Mouse (Mus musculus) layer of hippocampus, adult 9-10 months (tissue): ENCODE measurements around the gene Cpsf7.

Experiments
- DNase-seq: peaks from one replicate; pipeline ENCODE4 v3.0.0; 2022; ENCODE audit warnings: low spot score

Gene Cpsf7

DNA sequence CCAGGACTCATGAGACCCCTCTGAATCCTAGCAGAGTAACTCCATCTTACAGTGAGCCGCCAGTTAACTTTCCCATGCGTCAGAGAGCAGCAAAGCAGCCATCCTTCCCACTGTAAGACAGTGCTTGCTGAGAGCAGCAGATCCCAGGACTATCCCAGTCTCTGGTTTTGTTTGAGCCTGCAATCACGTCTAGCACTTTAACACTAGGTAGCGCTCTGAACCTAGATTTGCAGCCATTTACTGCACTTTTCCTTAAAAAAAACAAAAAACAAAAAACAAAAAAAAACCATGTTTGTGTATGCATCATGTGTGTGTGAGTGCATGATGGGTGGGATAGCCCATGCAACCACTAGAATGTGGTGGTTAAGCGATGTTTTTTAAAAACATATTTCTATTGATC, 35.0 kb downstream of the Cpsf7 start:
- no peak for DNase-seq

DNA sequence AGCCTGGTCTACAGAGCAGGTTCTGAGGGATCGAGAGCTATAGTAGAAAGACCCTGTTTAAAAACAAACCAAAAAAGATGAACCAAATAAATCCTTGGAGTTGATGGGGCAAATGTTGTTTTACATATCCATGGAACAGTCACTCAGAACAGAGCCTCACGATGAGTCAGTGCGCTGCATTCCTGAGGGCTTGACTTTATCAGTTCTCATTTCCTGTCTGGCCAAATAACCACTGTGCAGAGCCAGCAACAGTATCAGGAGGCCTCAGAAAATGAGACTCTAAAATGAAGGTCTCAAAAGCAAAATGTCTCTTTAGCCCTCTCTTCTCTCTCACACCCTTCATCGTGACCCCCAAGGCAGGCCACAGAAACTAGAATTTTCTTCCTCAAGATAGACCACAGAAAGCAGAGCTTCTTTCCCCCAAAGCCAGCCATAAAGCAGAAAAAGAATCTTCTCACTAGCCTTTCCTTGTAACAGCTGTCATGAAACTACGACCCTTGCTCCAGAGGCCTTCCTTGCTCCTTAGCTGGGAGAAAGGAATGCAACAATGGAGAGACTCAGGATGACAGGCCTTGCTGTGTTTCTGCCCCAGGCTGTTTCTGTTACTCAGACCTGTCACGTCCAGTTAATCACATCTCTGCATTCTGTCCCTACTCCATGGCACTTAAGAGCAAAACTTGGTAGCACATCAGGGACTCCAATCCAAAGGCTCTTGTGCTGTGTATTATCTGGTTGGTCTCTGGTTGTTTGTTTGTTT, 36.7 kb downstream of the Cpsf7 start:
- DNase-seq = no peak

DNA sequence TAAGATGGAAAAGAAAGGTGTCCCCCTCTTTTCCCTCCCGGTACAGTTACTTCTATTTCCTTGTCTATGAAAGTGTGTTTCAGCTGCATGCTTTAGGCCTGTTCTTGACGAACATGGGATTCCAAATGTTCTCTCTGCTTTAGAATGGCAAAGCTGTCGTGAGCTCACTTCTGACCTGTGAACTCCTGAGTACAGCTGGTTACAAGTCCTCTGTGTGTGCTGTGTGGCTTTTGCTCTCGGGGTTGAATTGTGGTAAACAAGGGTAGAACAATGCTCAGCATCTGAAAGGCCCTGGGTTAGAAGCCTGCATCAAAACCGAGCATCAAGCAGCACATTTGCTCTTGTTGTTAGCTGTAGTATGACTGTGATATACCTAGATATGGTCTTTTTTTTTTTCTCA, 37.3 kb downstream of the Cpsf7 start:
- DNase-seq = no peak

DNA sequence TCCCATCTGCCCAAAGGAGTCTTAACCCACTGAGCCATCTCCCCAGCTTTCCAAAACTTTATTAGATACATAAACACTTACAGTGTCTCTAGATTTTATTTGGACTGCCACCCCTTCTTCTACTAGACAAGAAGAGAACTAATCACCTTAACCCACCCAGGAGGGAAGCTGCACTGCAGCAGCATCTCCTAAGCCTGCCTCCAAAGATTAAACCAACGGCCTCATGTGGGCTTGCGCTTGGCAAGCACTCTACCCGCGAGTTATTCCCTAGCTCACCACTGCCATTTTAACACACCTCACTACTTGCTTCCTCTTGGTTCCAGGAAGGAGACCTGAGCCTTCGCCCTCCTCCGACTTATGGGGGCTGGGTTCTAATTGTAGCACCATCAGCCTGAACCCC, 39.2 kb downstream of the Cpsf7 start:
- no peak for DNase-seq

DNA sequence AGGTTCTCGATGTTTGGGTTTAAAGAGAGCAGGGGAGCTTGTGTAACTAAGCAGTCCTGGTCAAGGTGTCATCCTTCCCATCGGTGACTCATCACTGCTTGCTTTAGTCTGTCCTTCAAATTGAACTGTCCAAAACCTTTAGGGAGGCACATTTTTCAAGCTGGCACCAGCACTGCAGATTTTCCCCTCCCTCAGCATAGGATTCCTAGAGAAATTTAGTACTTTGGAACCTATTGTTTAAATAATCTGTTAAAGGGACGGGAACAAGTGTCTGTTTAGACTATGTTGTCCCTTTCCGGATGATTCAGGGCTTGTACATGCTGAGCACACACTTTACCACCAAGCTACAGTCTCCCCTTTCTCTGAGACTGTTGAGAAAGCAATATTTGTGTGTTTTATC, 40.2 kb downstream of the Cpsf7 start:
- no peak for DNase-seq

DNA sequence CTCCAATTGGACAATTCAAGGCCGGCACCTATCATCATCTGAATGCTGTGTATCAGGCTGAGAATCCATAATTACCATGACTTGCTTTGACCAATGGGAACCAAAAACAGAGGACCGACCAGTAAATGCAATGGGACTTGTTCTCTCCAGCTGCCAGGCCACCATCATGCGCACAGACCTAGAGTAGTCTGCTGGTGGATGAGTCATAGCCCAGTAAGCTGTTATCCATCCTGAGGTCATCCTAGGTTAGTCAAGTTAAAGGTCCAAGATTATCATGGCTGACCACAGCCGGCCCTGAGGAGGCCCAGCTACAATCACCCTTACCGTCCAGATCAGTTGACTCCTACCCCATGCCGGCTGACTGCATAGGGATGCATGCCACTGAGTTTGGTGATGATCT, 44.6 kb downstream of the Cpsf7 start:
- no peak for DNase-seq

DNA sequence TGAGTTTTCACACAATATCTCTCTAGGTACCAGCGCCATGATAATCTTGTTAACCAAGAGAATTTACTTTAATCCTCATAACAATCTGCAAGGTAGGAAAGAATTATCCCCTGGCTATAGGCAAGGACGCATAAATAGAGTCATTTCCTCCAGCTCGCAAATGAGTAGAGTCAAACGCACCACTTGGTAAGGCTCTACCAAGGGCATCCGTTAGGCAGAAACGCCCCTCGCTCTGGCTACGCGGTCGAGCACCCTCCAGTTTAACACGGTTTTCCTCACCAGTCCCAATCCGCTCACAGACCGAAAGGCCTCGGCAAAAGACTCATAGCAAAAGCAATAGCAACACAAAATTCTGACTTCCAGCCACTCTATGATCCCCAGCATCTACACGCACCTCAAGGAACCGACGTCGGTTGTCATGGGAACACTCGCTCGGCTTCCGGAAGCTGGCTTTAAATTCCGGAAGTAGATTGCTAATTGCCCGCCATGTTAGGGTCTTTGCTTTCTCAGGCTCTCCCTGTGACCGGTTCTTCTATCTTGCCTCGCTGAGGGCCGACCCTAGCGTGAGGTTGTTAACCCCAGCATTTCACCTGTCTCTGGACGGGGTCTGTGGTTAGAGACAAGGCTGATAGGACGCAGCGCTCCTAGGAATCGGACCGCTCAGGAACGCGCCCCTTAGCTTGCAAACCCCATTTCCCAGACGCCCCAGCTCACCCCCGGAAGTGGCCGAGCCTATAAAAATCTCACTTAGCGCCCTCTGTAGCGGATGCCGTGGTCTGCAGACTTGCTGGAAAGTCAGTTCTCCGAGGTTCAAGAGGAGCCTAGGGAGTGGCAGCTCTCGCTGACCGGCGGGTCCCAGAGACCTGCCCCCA, 51.9 kb downstream of the Cpsf7 start, which contains the start of the genes Cyb561a3 and Tmem138:
TSS of gene Cyb561a3 (plus strand) at position 483 of the 872 bp plus-strand sequence.
TSS of gene Tmem138 (minus strand) at position 673 of the 872 bp plus-strand sequence.
- DNase-seq = peak; percentile 89

DNA sequence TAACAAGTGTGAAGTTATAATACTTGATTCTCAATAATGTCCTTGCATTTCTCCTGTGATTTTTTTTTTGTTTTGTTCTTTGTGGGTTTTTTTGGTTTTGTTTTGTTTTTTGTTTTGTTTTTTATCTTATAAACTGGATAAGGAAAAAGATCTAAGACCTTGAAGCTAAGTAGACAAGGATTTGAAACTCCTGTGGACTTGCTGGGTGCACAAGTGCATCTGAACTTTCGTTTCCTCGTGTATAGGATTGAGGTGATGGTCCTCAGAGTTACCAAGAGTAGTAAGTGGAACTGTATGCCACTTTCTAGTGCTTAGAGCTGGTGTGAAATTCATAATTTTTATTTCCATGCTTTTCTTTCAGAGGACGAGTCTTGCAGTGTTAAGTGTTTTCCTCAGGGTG, 55.0 kb downstream of the Cpsf7 start:
- no peak for DNase-seq

DNA sequence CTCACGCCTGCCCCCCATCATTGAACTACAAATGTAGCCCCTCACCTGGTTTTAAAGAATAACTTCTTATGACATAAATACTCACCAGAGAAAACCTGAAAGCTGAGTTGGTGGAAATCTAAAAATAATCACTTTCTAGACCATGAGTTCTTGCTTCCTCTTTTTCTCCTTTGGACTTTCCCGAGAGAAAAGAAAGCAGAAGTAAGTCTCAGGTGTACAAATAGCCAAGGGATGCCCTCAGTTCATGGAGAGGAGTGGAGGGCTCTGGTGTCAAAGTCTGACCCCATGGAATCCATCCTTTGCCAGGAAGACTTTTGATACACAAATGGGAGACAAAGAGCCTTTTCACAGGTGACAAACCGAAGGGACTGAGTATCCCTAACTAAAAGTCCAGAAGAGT, 55.7 kb downstream of the Cpsf7 start:
- no peak for DNase-seq

DNA sequence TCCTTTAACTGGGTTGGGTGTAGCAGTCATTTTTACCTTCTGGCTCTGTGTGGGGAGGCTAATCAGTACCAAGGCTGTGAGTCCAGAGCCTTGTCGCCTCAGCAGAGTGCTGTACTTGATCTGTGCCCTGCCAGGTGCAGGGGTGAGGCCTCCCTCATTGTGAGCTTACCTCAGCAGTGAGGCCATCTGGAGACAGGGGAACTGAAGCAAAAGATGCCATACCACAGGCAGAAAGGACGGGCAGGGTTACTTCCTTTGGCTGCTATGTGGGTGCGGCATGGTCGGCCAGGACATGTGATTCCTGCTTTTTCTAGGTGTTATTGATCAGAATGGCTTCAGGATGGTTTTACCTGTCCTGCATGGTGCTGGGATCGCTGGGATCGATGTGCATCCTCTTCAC, 56.9 kb downstream of the Cpsf7 start:
- DNase-seq = no peak

DNA sequence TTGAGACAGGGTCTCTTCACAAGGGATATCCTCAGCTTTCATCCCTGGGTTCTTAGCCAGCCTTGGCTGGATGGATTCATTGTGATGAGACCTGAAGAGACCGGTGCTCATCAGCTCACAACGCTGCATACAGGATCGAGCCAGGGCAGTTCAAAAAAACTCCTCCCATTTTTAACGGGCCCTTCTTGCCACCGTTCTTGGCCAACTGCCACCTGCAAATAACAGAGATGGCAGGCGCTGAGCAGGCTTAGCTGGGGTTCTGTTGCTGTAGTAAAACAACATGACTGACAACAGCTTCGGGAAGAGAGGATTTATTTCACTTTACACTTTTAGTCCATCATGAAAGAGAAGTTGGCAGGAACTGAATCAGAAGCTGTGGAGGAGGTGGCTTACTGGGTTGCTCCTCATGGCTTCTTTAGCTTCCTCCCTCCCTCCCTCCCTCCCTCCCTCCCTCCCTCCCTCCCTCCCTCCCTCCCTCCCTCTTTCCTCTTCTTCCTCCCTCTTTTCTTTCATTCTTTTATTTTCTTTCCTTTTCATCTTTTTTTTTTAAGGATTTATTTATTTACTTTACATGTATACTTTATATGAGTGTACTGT, 58.6 kb downstream of the Cpsf7 start:
- no peak for DNase-seq

DNA sequence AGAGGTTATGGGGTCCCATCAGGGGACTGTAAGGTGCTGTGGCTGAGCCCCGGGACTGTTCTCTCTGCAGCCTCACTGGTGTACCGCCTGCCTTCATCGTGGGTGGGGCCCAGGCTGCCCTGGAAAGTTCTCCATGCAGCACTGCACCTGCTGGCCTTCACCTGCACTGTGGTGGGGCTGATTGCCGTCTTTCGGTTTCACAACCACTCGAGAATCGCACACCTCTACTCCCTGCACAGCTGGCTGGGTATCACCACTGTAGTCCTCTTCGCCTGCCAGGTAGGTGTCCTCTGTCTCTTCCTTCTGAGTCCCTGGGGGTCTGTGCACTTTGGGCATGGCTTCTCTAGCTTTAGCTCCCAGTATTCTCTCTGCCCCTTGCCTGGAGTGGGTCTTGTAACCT, 60.0 kb downstream of the Cpsf7 start:
- no peak for DNase-seq

DNA sequence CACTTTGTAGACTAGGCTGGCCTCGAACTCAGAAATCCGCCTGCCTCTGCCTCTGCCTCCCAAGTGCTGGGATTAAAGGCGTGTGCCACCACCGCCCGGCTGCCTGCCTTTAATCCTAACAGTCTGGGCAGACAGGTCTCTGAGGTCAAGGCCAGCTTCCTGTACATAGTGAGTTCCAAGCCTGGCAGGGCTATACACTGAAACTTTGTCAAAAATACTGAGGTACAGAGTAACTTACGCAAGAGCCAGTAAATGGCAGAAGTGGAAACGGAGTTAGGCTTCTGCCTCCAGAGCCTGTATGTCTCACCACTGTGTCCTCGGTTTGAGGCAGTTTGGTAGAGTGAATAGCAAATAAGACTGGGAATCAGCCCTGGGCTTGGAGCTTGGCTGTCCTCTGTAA, 62.2 kb downstream of the Cpsf7 start:
- DNase-seq = no peak

DNA sequence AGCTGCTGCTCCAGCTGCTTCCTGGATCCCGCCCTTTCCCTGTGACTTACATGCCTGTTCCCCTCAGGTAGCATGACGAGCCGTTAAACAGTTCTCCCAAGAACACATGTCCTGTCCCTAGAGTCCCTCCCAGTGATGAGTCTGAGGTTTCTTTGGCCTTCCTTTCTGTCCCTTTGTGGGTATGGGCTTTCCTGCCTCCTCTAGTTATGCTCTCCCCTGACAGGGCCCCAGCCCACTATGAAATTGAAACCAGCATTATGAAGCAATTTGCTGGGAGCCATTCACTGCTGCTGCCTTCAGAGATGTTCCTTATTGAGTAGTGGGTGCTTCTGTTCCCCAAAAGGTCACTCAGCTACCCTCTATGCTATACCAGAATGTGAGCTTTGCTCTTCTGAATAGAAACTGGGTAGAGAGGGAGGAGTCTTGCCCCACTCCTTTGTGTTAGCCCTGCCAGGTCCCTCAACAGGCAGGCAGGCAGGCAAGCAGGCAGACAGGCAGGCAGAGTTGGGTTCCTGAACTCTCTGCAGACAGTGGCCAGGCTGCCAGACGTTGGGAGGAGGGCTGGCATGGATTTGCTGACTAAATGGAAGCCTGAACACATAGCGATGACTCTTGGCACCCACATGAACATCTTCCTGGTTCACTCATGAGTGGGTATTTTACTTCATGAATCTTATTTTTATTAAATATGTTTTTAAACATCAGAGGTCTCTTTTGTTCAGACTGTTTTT, 64.2 kb downstream of the Cpsf7 start:
- DNase-seq = no peak

DNA sequence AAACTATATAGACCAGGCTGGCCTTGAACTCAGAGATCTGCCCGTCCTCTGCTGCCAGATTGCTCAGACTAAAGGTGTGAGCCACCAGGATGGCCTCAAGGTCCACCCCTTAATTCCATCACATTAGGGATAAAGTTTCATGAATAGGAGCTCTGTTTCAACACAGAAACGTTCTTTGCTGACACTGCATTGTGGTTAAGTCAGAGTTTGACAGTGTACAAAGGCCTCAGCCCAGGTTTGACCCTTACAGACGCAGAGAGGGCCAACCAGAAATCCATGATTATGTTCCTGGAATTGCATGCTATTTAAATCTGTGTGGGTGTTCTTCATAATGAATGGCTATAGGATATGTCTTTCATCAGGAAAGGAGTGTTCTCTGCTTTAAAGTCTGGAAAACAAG, 65.2 kb downstream of the Cpsf7 start:
- no peak for DNase-seq

DNA sequence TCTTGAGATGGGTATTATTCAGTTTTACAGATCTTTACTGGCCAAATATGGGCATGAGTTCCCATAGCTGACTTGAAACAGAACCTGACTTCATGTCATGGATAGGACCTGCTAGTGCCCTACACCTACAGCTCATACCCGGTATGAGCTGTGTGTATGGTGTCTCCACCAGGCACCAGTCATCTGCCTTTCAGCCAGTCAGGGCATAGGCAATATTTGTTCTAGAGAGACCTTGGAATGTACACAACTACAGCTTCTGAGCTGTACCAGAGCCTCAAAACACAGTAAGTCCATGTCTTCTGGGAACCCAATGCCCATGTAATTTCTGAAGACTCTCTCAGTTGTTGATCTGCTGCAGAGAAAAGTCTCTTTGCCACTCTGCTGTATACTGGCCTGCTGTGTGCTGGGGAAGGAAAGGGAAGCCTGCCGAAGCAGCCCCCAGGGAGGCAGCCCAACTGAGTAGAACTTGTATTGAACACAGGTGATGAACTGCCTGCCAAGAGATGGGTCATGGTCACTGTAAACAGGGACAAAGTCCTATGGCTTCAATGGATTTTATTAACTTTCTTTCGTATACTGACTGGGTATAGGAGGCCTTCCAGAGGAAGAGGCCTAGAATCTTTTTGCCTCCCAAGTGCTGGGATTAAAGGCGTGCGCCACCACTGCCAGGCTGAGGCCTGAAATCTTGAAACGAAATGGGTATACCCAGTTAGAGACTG, 66.8 kb downstream of the Cpsf7 start:
- no peak for DNase-seq
